Mouse (Mus musculus) monocyte, adult 5-6 weeks (primary cell): ENCODE data around the gene Inhbe. TPM values are rescaled to one million over a fixed set of nuclear protein-coding genes. Genes with fewer than 3 reads are reported as not detected.

Source experiments
- ATAC-seq: fragments of 153-309, 156-312 bp; replicated peaks from 2 replicates; pipeline ENCODE4 v1.8.0; 2017; ENCODE audit warnings: mild to moderate bottlenecking; ENCODE audit not compliant: low TSS enrichment, insufficient number of reproducible peaks, severe bottlenecking, poor library complexity, low FRiP score
- total RNA-seq: library from RNA; stranded (forward); fragments of 200-1000, 200-491, 200-594 nt; gene quantifications from 3 replicates; pipeline ENCODE4 v1.2.3, GENCODE M21; 2017

Gene Inhbe
- total RNA-seq, 1 experiment from 2014 or later, result not detected

DNA sequence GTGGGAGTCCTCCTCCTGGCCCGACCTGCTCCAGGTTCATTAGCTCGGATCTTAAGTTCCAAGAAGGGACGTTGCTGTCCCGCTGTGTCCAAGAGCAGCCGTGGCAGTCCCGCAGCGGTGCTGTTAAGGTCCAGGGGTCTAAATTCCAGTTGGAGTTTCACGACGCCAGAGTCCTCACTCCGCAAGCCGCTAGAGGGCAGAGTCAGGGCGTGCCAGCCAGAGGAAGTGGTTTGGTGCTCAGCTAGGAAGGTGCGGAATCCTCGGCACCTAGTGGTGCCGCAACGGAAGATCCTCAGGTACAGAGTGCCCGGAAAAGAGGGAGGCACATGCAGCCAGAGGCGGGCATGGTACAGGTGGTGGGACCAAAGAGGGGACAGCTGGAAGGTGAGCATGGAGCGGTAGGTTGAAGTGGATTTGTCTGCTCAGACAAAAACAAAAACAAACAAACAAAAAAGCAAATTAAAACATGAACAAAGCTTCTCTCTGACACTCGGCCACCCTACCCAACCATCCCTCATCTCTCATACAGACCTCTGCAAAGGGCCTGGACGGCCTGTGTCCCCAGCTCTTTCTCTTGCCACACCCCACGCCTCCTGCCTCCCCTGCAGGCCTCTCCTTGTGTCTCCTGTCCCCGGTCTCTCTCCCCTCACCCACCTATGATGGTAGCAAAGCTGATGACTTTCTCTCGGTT is 3.5 kb downstream of the Inhbe start:
- ATAC-seq, result peak; percentile 71

GRCm38 (mm10) chr10:127349810-127350209 is 4.4 kb downstream of the Inhbe start:
- ATAC-seq, result no peak

GRCm38 (mm10) chr10:127348957-127349356 is 5.3 kb downstream of the Inhbe start:
- ATAC-seq, result no peak

GRCm38 (mm10) chr10:127346173-127346572 is 8.0 kb downstream of the Inhbe start:
- no peak for ATAC-seq

- ATAC-seq, result no peak
Measured at GRCm38 (mm10) chr10:127343029-127343428, 11.2 kb downstream of the Inhbe start.

DNA sequence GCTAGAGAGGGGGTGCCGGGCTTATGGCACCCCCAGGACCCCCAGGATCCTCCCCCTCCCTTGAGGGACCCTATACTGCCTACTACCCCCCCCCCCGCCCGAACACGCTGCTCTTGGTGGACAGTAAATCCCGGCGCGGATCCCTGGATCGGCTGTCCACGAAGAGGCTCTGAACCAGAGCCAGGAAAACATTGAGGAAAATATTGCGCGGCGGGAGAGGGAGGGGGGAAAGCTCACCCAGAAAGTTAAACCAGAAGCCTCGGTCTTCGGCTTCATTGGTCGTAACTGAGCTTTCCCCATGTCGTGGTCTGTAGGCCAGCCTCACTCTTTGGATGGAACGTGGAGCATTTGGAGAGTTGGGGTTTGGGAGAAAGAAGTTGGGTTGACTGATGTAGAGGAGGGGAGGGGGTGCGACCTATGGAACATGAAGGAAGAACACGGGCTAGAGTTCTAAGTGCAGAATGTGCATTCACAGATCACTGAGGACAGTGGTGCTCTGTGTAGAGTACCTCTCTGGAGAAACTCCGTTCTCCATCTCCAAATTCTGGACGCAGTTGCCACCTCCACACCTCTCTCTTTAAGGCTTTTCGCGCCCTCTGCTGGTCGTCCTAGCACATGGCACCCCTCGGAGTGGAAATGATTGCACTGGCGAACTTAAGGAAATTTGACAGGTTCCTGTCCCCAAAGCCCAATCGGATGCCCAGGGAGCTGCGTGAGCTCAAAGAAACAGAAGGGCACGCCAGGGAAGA is 12.1 kb downstream of the Inhbe start, which contains the start of gene Gli1:
TSS of gene Gli1 (minus strand) at position 84 of the 749 bp plus-strand sequence.
- peak; percentile 66 for ATAC-seq

- ATAC-seq, result no peak
Measured at GRCm38 (mm10) chr10:127341360-127341690, 12.9 kb downstream of the Inhbe start.

DNA sequence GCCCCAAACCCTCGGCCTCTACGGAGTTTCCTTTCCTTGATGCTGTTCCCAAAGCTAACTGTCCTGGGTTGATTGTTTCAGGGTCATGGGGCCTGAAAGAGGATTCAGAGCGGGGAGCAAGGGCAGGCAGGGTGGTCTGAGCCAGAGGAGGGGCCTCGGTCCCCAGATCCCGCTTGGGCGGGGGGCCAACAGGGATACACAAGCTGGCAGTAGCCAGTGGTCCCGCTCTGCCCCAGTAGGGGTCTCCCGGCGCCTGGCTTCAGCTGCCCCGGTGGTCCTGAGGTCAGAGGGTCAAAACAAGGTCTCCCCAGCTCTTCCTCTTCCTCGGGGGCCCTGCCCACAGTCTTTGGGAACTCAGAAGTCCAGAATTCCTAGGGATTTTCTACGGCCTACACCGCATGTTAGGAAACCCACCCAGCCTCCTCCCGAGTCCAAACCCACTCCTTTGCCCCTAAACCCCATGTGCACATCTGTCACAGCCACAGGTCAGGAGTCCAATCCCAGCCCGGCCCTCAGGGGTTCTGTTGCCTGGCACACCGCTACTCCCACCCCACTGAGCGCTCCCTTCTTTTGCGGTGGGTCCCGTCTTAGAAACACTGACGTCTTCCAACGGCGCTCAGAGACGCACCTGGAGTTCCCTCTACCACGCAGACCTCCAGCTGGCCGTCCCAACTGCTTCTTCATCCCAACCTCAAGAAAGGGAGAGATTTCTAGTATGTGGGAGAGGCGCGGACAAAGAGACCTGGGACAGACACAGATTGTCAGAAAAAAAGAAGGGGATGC is 13.4 kb downstream of the Inhbe start:
- ATAC-seq, result no peak

DNA sequence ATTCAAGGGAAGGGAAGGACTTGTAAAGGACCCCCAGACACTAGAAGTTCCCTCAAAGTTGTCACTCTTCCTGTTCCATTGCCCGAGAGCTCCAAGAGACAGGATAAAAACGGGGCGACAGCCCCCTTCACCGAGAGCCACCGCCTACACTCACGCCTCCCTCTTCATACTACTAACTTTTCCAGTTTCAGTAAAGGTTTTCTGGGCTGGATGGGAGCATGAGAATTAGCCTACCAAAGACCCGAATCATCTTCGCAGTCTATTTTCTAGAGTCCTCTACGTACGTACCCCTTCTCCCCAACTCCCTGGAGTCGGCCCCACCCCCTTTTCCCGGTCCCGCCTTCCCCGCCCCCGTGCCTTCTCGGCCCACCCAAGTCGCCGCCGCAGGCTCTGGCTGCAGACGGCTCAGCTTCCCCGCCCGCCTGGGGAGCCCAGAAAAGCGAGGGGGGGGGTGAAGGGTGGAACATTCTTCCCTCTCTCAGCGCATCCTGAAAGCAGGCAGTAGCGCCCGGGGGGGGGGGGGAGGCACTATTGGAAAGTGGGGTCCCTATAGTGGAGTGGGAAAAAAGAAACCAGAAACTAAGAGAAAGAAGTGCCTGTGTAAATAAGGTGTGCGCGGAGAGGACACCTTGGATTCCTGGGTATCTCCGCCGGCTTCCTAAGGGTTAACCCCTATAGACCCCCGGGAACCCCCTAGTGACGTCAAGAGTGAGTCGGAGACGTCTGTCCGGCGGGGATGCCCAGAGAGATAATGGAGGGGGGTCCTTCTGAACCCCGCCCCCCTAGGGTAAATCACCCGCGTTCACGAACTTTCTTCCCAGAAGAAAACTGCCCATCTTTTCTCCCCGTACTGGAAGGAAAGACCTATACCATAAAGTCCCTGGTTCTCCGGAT is 14.3 kb downstream of the Inhbe start:
- no peak for ATAC-seq

- peak; percentile 79 for ATAC-seq
Measured at GRCm38 (mm10) chr10:127338930-127339682, 15.1 kb downstream of the Inhbe start.

GRCm38 (mm10) chr10:127337536-127338099 is 16.6 kb downstream of the Inhbe start:
- ATAC-seq, result no peak

DNA sequence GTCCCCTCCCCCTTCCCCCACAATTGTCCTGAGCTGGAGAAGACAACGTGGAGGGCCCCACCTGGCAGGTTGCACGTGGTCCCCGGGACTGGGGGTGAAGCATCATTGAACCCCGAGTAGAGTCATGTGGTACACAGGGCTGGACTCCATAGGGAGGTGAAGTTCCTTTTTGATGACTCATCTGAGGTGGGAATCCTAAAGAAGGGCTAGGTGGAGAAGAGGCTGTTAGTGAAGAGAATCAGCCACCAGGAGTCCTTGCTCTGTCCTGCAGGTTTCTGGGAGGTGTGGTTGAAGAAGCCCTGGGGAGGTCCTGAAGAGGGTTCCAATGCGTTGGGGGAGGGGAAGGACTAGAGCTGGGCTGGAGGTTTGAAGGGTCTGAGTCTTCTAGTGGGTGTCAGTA is 17.3 kb downstream of the Inhbe start:
- no peak for ATAC-seq

DNA sequence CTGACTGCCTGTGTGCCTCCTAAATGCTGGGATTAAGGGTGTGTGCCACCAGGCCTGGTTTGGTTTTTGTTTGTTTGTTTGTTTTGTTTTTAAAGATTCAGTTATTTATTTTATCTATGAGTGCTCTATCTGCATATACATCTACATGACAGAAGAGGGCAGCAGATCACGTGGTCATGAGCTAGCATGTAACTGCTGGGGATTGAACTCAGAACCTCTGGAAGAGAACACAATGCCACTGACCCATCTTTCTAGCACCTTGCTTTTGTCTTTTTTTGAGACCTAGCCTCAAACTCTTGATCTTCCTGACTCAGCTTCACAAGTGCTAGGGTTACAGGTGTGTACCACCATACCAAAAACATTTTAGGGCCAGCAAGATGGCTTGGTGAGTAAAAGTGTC is 18.9 kb downstream of the Inhbe start:
- ATAC-seq, result no peak

- no peak for ATAC-seq
Measured at GRCm38 (mm10) chr10:127333152-127333551, 21.1 kb downstream of the Inhbe start.

DNA sequence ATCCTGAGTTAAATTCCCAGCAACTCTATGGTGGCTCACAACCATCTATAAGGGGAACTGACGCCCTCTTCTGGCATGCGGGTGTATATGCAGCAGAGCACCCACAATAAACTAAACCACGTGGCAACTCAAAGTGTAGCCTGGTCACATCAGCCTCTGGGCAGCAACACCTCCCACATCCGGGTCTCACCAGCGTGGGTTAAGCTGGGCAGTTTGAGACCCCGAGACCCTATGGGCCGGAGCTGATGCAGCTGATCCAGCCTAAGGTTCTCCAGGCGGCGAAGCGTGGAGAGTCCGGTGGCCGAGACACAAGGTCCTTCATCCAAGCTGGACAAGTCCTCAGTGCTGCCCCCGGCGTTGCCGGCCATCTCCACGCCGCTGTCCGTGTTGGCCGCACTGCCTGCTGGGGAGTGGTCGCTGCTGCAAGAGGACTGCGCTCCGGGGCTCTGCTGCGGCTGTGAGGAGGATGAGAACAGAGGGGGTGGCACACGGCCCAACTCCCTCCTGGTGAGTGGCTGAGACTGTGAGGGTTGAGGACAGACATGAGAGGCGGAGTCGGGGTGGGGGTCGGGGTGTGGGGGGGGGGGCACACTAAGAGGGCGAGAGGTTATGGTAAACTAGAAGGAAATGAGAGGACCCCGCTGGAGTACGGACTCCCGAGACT is 21.9 kb downstream of the Inhbe start:
- ATAC-seq, result no peak

GRCm38 (mm10) chr10:127330212-127330611 is 24.0 kb downstream of the Inhbe start:
- ATAC-seq, result no peak

DNA sequence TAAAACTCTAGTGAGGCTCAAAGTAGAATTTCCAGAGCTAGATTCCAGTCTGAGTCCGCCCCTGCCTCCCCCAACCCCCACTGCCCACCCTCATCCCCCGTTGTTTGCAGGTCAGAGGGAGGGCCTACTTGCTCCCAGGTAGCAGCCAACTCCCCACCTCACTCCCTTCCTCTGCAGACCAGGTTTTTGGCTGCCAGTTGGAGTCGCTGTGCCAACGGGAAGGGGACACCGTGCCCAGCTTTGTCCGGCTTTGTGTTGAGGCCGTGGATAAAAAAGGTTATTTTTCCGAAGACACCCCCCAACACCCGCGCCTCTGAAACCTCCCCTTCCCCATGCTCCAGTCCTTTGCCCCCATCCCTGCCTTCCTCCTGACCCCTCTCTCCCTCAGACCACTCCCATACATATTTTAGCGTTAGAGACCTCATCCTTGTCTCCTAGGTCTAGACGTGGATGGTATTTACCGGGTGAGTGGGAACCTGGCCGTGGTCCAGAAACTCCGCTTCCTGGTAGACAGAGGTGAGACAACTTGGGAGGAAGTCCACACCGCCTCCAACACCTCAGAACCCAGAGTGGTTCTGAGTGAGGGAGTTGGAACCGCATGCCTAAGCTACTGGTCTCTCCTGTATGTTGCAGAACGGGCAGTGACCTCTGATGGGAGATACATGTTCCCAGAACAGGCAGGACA is 26.6 kb downstream of the Inhbe start:
- no peak for ATAC-seq
